Mouse (Mus musculus) adrenal gland, postnatal 10 days (tissue): ENCODE data around the gene Bcl2l10. TPM values are rescaled to one million over a fixed set of nuclear protein-coding genes. Genes with fewer than 3 reads are reported as not detected.

Experiments used
- total RNA-seq, 2 experiments: library from RNA; stranded (reverse); gene quantifications; 2 replicates each; pipeline ENCODE4 v1.2.3; 2021

The Bcl2l10 gene
- total RNA-seq, 2 experiments from 2014 or later, result 0.33 TPM; not detected in 1

Other genes starting within 250 kb of the Bcl2l10 start
- 1 to 10 TPM; 5.7 to 9.4 TPM for gene Myo5c, start 115.7 kb upstream of the Bcl2l10 start, total RNA-seq
- gene Gnb5, start 41.5 kb upstream of the Bcl2l10 start, total RNA-seq, result 10 to 100 TPM; 29.1 to 32.4 TPM
- gene Mapk6, start 62.2 kb downstream of the Bcl2l10 start, total RNA-seq, result 10 to 100 TPM; 34.6 to 35.1 TPM
- 10 to 100 TPM; 26.1 to 27.1 TPM for gene Leo1, start 93.8 kb downstream of the Bcl2l10 start, total RNA-seq
- 10 to 100 TPM; 87.2 to 89.9 TPM for gene Tmod3, start 211.9 kb downstream of the Bcl2l10 start, total RNA-seq